Mouse (Mus musculus) CH12.LX (cell line): ENCODE data around the gene Olfr1181. TPM values are rescaled to one million over a fixed set of nuclear protein-coding genes. Genes with fewer than 3 reads are reported as not detected.

ENCODE experiments used
- DNase-seq: peaks from one replicate; pipeline ENCODE4 v3.0.0-alpha.2; 2013; ENCODE audit errors: extremely low read depth
- H3K27ac ChIP-seq: 2 replicates; pipeline ENCODE4 v1.5.1; 2012; ENCODE audit warnings: low read depth, mild to moderate bottlenecking, control low read depth, moderate library complexity; ENCODE audit not compliant: insufficient read depth
- H3K27me3 ChIP-seq: replicated peaks from 2 replicates; pipeline ENCODE3; 2012; ENCODE audit warnings: inconsistent platforms
- H3K36me3 ChIP-seq, 2 experiments: replicated peaks in 1 of 2; 2 replicates each; pipeline versions ENCODE3 to v1.6.1; 2012; ENCODE audit warnings: inconsistent platforms in 1 of 2, low read length in 1 of 2, mild to moderate bottlenecking in 1 of 2, mixed read lengths in 1 of 2, moderate library complexity in 1 of 2; ENCODE audit not compliant: control insufficient read depth in 1 of 2, insufficient read depth in 1 of 2
- H3K4me1 ChIP-seq, 2 experiments: 2 replicates each; pipeline ENCODE4 v1.6.1; 2012; ENCODE audit warnings: inconsistent platforms in 1 of 2, moderate library complexity in 1 of 2; ENCODE audit not compliant: insufficient read depth in 2 of 2, control insufficient read depth in 1 of 2
- H3K4me2 ChIP-seq: 2 replicates; pipeline ENCODE4 v1.6.1; 2012; ENCODE audit warnings: low read depth, mild to moderate bottlenecking, control low read depth; ENCODE audit not compliant: poor library complexity, insufficient read depth, severe bottlenecking
- H3K4me3 ChIP-seq, 3 experiments: fragments of 150-350 bp in 1 of 3; sonication (generic) in 1 of 3; replicated peaks in 1 of 3; 2 replicates each; pipeline versions ENCODE3 to v1.5.1; 2011 to 2012; ENCODE audit warnings: low read depth in 2 of 3, low read length in 2 of 3, mild to moderate bottlenecking in 2 of 3, moderate library complexity in 2 of 3, control low read depth in 1 of 3, improper control_type of control experiment in 1 of 3, inconsistent platforms in 1 of 3, mixed read lengths in 1 of 3; ENCODE audit not compliant: poor library complexity in 1 of 3
- H3K79me2 ChIP-seq: replicated peaks from 2 replicates; pipeline ENCODE4 v1.6.1; 2012; ENCODE audit warnings: mild to moderate bottlenecking, moderate library complexity; ENCODE audit not compliant: control insufficient read depth, poor library complexity, insufficient read depth, severe bottlenecking; ENCODE audit errors: extremely low read depth
- H3K9ac ChIP-seq: 2 replicates; pipeline ENCODE4 v1.6.1; 2012; ENCODE audit warnings: low read depth, mild to moderate bottlenecking, control low read depth, moderate library complexity; ENCODE audit not compliant: insufficient read depth
- H3K9me3 ChIP-seq: replicated peaks from 2 replicates; pipeline ENCODE3; 2012; ENCODE audit warnings: low read length, inconsistent platforms, mixed read lengths
- BHLHE40 ChIP-seq: IDR thresholded peaks from 2 replicates; pipeline ENCODE4 v1.6.1; 2011; ENCODE audit warnings: mild to moderate bottlenecking, low read depth, low read length, improper control_type of control experiment
- CHD1 ChIP-seq: IDR thresholded peaks from 2 replicates; pipeline ENCODE4 v1.6.1; 2012; ENCODE audit warnings: low read depth, low read length, improper control_type of control experiment, inconsistent platforms
- CTCF ChIP-seq, 2 experiments: IDR thresholded peaks in 1 of 2; conservative IDR thresholded peaks in 1 of 2; 2 replicates each; pipeline ENCODE4 v1.5.1; 2011 to 2012; ENCODE audit warnings: low read depth in 2 of 2, low read length in 2 of 2, improper control_type of control experiment in 1 of 2, inconsistent platforms in 1 of 2, mild to moderate bottlenecking in 1 of 2, moderate library complexity in 1 of 2
- E2F4 ChIP-seq: IDR thresholded peaks from 2 replicates; pipeline ENCODE4 v1.6.1; 2011; ENCODE audit warnings: low read depth, low read length, improper control_type of control experiment; ENCODE audit not compliant: insufficient replicate concordance
- EP300 ChIP-seq: IDR thresholded peaks from 2 replicates; pipeline ENCODE4 v1.6.1; 2011; ENCODE audit warnings: low read length, improper control_type of control experiment
- HCFC1 ChIP-seq: IDR thresholded peaks from 2 replicates; pipeline ENCODE4 v1.6.1; 2012; ENCODE audit warnings: low read depth, mild to moderate bottlenecking, inconsistent platforms, low read length, improper control_type of control experiment
- JUN ChIP-seq: IDR thresholded peaks from 2 replicates; pipeline ENCODE4 v1.6.1; 2011; ENCODE audit warnings: low read depth, mild to moderate bottlenecking, low read length, improper control_type of control experiment, moderate library complexity; ENCODE audit not compliant: insufficient read depth
- MAFK ChIP-seq: IDR thresholded peaks from 2 replicates; pipeline ENCODE4 v1.6.1; 2011; ENCODE audit warnings: low read length, improper control_type of control experiment; ENCODE audit not compliant: insufficient replicate concordance
- MAX ChIP-seq: IDR thresholded peaks from 2 replicates; pipeline ENCODE4 v1.6.1; 2011; ENCODE audit warnings: low read length, improper control_type of control experiment
- MAZ ChIP-seq: IDR thresholded peaks from 2 replicates; pipeline ENCODE4 v1.6.1; 2012; ENCODE audit warnings: low read depth, mild to moderate bottlenecking, inconsistent platforms, low read length, improper control_type of control experiment, moderate library complexity
- MEF2A ChIP-seq: IDR thresholded peaks from 2 replicates; pipeline ENCODE4 v1.6.1; 2014; ENCODE audit warnings: low read depth, mild to moderate bottlenecking, inconsistent platforms, low read length, improper control_type of control experiment, borderline replicate concordance
- MXI1 ChIP-seq: IDR thresholded peaks from 2 replicates; pipeline ENCODE4 v1.6.1; 2011; ENCODE audit warnings: mild to moderate bottlenecking, low read depth, low read length, improper control_type of control experiment
- NELFE ChIP-seq: IDR thresholded peaks from 2 replicates; pipeline ENCODE4 v1.6.1; 2011; ENCODE audit warnings: low read depth, low read length, improper control_type of control experiment
- NRF1 ChIP-seq: IDR thresholded peaks from 2 replicates; pipeline ENCODE4 v1.6.1; 2014; ENCODE audit warnings: low read depth, mild to moderate bottlenecking, inconsistent platforms, low read length, improper control_type of control experiment, moderate library complexity
- POLR2A ChIP-seq: IDR thresholded peaks from 2 replicates; pipeline ENCODE4 v1.6.1; 2011; ENCODE audit warnings: low read depth, mild to moderate bottlenecking, improper control_type of control experiment, low read length
- RAD21 ChIP-seq: IDR thresholded peaks from 2 replicates; pipeline ENCODE4 v1.6.1; 2011; ENCODE audit warnings: low read depth, mild to moderate bottlenecking, low read length, improper control_type of control experiment, moderate library complexity
- RCOR1 ChIP-seq: conservative IDR thresholded peaks from 2 replicates; pipeline ENCODE4 v1.6.1; 2012; ENCODE audit warnings: low read depth, mild to moderate bottlenecking, inconsistent platforms, low read length, improper control_type of control experiment
- SIN3A ChIP-seq: IDR thresholded peaks from 2 replicates; pipeline ENCODE4 v1.6.1; 2012; ENCODE audit warnings: low read length, improper control_type of control experiment, inconsistent platforms
- TBP ChIP-seq: conservative IDR thresholded peaks from 2 replicates; pipeline ENCODE4 v1.6.1; 2011; ENCODE audit warnings: low read depth, low read length, improper control_type of control experiment
- TCF12 ChIP-seq: IDR thresholded peaks from 2 replicates; pipeline ENCODE4 v1.6.1; 2014; ENCODE audit warnings: low read depth, mild to moderate bottlenecking, inconsistent platforms, low read length, improper control_type of control experiment
- UBTF ChIP-seq: IDR thresholded peaks from 2 replicates; pipeline ENCODE4 v1.6.1; 2012; ENCODE audit warnings: low read depth, mild to moderate bottlenecking, inconsistent platforms, low read length, improper control_type of control experiment, moderate library complexity
- ZMIZ1 ChIP-seq: IDR thresholded peaks from 2 replicates; pipeline ENCODE4 v1.6.1; 2012; ENCODE audit warnings: low read depth, mild to moderate bottlenecking, inconsistent platforms, low read length, improper control_type of control experiment
- ZNF384 ChIP-seq: IDR thresholded peaks from 2 replicates; pipeline ENCODE4 v1.6.1; 2012; ENCODE audit warnings: low read depth, low read length, improper control_type of control experiment, inconsistent platforms
- dilution Hi-C: fragments of 300-500 bp; cut with MboI; formaldehyde crosslinking; loops from 2 replicates; pipeline ENCODE4 v1.14.3; 2020; ENCODE audit warnings: low sequenced_read_pairs; ENCODE audit not compliant: extremely low pct_unique_long_range_greater_than_20kb, extremely low pct_ligation_motif_present
- in situ Hi-C: fragments of 300-500 bp; cut with MboI; formaldehyde crosslinking; loops from 3 replicates; pipeline ENCODE4 v1.14.3; 2019; ENCODE audit warnings: low sequenced_read_pairs, low pct_ligation_motif_present, low pct_unique_long_range_greater_than_20kb, mixed read lengths
- polyA plus RNA-seq: library from polyadenylated mRNA; unstranded; fragments of >175 nt; gene quantifications from 2 replicates; pipeline ENCODE4 v1.2.1, GENCODE M21; 2012; ENCODE audit warnings: low read depth; ENCODE audit not compliant: insufficient read length
- total RNA-seq, 2 experiments: library from RNA; depleted of rRNA; stranded (reverse); fragments of 300-350 nt in 1 of 2; fragments of >200 nt in 1 of 2; gene quantifications; 2 replicates each; pipeline ENCODE4 v1.2.3; 2012 to 2014

Olfr1181 gene
- total and polyA plus RNA-seq, 3 experiments, result not detected

DNA sequence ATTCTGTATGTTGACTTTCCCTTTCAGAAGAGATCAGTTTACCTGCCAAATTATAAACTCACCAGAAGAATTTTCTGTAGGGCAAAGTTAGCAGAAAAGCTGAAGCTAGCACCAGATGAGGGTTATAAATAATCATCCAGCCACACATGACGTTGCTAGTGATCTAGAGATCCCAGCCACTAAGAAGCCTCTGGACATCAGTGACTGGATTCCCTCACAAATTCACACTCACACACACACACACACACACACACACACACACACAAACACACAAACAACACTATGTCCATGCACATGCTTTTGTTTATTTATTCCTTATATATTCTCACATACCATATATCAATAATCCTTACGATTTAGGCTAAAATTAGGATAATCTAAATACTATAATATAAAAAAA is 6.9 kb downstream of the Olfr1181 start, which contains the start of gene Olfr1180:
Olfr1180 (minus strand) TSS at position 101 of the 400 bp plus-strand sequence.
- Histone ChIP-seq H3K9ac (no peak within 1 kb of the TSS), H3K36me3 (no peaks in the 10 kb centered on the region), H3K4me3 (no peak within 1 kb of the TSS), H3K79me2 (no peaks in the 10 kb centered on the region), H3K27me3 (no peaks in the 10 kb centered on the region), H3K27ac (no peak within 1 kb of the TSS), H3K4me2 (no peak within 1 kb of the TSS)
- dilution Hi-C loops, result no loop called here
- in situ Hi-C loops, result no loop called here
- no peak for TF ChIP-seq MEF2A
- TF ChIP-seq ZMIZ1, result no peak
- TF ChIP-seq CHD1, result no peak
- TF ChIP-seq E2F4, result no peak
- no peak for TF ChIP-seq MAFK
- TF ChIP-seq BHLHE40, result no peak
- TF ChIP-seq, all 38 proteins: peak for 0
- Histone ChIP-seq H3K9me3 (no peaks in the 10 kb centered on the region), H3K4me1 (no peaks in the 10 kb centered on the region)
- DNase-seq, result no peak

DNA sequence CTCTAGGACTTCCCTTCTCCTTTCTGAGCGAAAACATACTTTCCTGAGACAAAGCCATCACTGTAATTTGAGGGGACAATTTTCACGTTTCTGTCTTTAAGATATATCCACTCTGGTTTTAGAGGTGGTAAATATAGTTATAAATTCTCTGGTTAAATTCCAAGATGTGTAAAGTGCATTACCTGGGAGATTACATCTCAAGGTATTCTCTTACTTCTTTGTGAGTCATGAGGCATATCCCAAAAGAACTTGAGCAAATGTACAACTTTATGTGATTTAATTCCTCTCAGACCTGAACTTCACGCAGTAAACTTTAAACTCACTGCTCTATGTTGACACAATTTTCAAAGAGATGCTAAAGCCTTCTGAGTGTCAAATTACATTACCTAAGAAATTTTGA is 19.6 kb downstream of the Olfr1181 start, which contains the start of gene Olfr1179:
Olfr1179 (minus strand) TSS at position 101 of the 400 bp plus-strand sequence.
- no peak for DNase-seq
- TF ChIP-seq TBP, result no peak
- no peak for TF ChIP-seq MAZ
- no peak for TF ChIP-seq HCFC1
- no peak for TF ChIP-seq ZNF384
- TF ChIP-seq JUN, result no peak
- no peak for TF ChIP-seq UBTF
- H3K36me3 ChIP-seq, result no peaks in the 10 kb centered on the region
- no peak within 1 kb of the TSS for H3K4me3 ChIP-seq
- H3K4me2 ChIP-seq, result no peak within 1 kb of the TSS
- peaks cover 18% of the 10 kb centered on the region for H3K9me3 ChIP-seq
- no peaks in the 10 kb centered on the region for H3K4me1 ChIP-seq
- H3K79me2 ChIP-seq, result no peaks in the 10 kb centered on the region
- in situ Hi-C loops, result no loop called here
- no peaks in the 10 kb centered on the region for H3K27me3 ChIP-seq
- H3K9ac ChIP-seq, result no peak within 1 kb of the TSS
- no peak within 1 kb of the TSS for H3K27ac ChIP-seq
- dilution Hi-C loops, result no loop called here

- Histone ChIP-seq H3K27ac (no peak within 1 kb of the TSS), H3K4me3 (no peak within 1 kb of the TSS), H3K4me2 (no peak within 1 kb of the TSS), H3K9ac (no peak within 1 kb of the TSS), H3K4me1 (no peaks in the 10 kb centered on the region), H3K27me3 (no peaks in the 10 kb centered on the region), H3K79me2 (no peaks in the 10 kb centered on the region), H3K36me3 (no peaks in the 10 kb centered on the region), H3K9me3 (peaks cover 6% of the 10 kb centered on the region)
- DNase-seq, result no peak
- dilution Hi-C loops, result no loop called here
- TF ChIP-seq MAZ (no peak), RCOR1 (no peak), SIN3A (no peak), E2F4 (no peak), POLR2A (no peak), MEF2A (no peak), UBTF (no peak), MAFK (no peak), TBP (no peak), NELFE (no peak), HCFC1 (no peak), MXI1 (no peak), CTCF (conservative IDR thresholded peaks at IDR 0.05 in 1 of 2, IDR thresholded peaks at IDR 0.05 in 1 of 2; ENCODE audit: low read depth in 2 of 2, low read length in 2 of 2) (no peak), NRF1 (no peak), MAX (no peak), EP300 (no peak), TCF12 (no peak), BHLHE40 (no peak), ZNF384 (no peak), RAD21 (no peak)
- in situ Hi-C loops, result no loop called here
These were observed 39.2 kb downstream of the Olfr1181 start, which contains the start of gene Olfr1178 for GRCm38 (mm10) chr2:88386762-88387161. Gene Olfr1178 (plus strand): TSS chr2:88387062.
